Mouse (Mus musculus) lung, adult 2 months (tissue): ENCODE measurements around the gene 1700028J19Rik. TPM values are rescaled to one million over a fixed set of nuclear protein-coding genes. Genes with fewer than 3 reads are reported as not detected.

ENCODE experiments used
- DNase-seq: peaks from one replicate; pipeline ENCODE4 v3.0.0; 2022
- H3K4me1 ChIP-seq: fragments of 200-500 bp; 2 replicates; pipeline ENCODE4 v1.6.1; 2011; ENCODE audit warnings: low read length; ENCODE audit not compliant: control insufficient read depth, insufficient read depth
- H3K4me3 ChIP-seq: fragments of 200-500 bp; replicated peaks from 2 replicates; pipeline ENCODE3; 2011; ENCODE audit warnings: low read depth, mild to moderate bottlenecking, control low read depth, low read length; ENCODE audit errors: extremely low read depth
- CTCF ChIP-seq: fragments of 200-500 bp; IDR thresholded peaks from 2 replicates; pipeline ENCODE4 v1.5.1; 2011; ENCODE audit warnings: mild to moderate bottlenecking, low read length, control low read depth; ENCODE audit not compliant: insufficient read depth
- POLR2A ChIP-seq: fragments of 200-500 bp; IDR thresholded peaks from 2 replicates; pipeline ENCODE4 v1.6.1; 2011; ENCODE audit warnings: low read depth, mild to moderate bottlenecking, control low read depth, low read length, borderline replicate concordance; ENCODE audit errors: extremely low read depth
- WGBS: fragments of 180-500 bp; shearing (Covaris S2); methylation state at CpG from one replicate; pipeline ENCODE4 v1.1.7; 2018; 5-methylcytosine and 5-hydroxymethylcytosine counted together
- polyA plus RNA-seq: library from polyadenylated mRNA; depleted of rRNA; stranded (reverse); fragments of >200 nt; gene quantifications from 2 replicates; pipeline ENCODE4 v1.2.3, GENCODE M21; 2012; rRNA removed

The 1700028J19Rik gene
- 0.85 and 1.1 TPM in 2 replicates for polyA plus RNA-seq

- no peak for TF ChIP-seq CTCF
- TF ChIP-seq POLR2A = peak; percentile 97
- DNase-seq = peak; percentile 94
- H3K4me1 ChIP-seq = peaks cover 3% of the 10 kb centered on the region; the same call in 1 of the 2 replicates
- peak within 1 kb of the TSS; percentile 99 for H3K4me3 ChIP-seq
- WGBS = under 1% methylated on average over 62 of the region's 62 CpGs
These were observed at the start of gene 1700028J19Rik, which contains the start of gene 2410002F23Rik for GRCm38 (mm10) chr7:44246055-44246983. 1700028J19Rik (minus strand) TSS chr7:44246695. 2410002F23Rik (plus strand) TSS chr7:44246722.

- WGBS = 50% methylated on average over 4 of the region's 4 CpGs
- no peak for DNase-seq
- TF ChIP-seq CTCF (no peak), POLR2A (no peak)
- no peak overlapping the region for H3K4me3 ChIP-seq
- H3K4me1 ChIP-seq = no peaks in the 10 kb centered on the region
These were observed 44.9 kb upstream of the 1700028J19Rik start for GRCm38 (mm10) chr7:44291418-44291817.

GRCm38 (mm10) chr7:44290986-44291385 is 44.5 kb upstream of the 1700028J19Rik start:
- TF ChIP-seq POLR2A = no peak
- no peak for TF ChIP-seq CTCF
- Histone ChIP-seq H3K4me3 (no peak overlapping the region), H3K4me1 (no peaks in the 10 kb centered on the region)
- DNase-seq = no peak
- 68% methylated on average over 4 of the region's 4 CpGs for WGBS

GRCm38 (mm10) chr7:44287760-44288159 is 41.3 kb upstream of the 1700028J19Rik start:
- WGBS = 53% methylated on average over 7 of the region's 7 CpGs
- TF ChIP-seq POLR2A (no peak), CTCF (no peak)
- no peak overlapping the region for H3K4me3 ChIP-seq
- DNase-seq = no peak
- no peaks in the 10 kb centered on the region for H3K4me1 ChIP-seq

- no peak for DNase-seq
- WGBS = 71% methylated on average over 7 of the region's 7 CpGs
- Histone ChIP-seq H3K4me1 (no peaks in the 10 kb centered on the region), H3K4me3 (no peak overlapping the region)
- TF ChIP-seq CTCF = no peak
- no peak for TF ChIP-seq POLR2A
These were observed 35.1 kb upstream of the 1700028J19Rik start for GRCm38 (mm10) chr7:44281586-44281985.

- 43% methylated on average over 1 of the region's 1 CpGs for WGBS
- Histone ChIP-seq H3K4me1 (no peaks in the 10 kb centered on the region), H3K4me3 (no peak overlapping the region)
- TF ChIP-seq CTCF = no peak
- no peak for TF ChIP-seq POLR2A
- no peak for DNase-seq
These were observed 34.5 kb upstream of the 1700028J19Rik start for GRCm38 (mm10) chr7:44280959-44281358.

- WGBS = 50% methylated on average over 2 of the region's 2 CpGs
- Histone ChIP-seq H3K4me1 (no peaks in the 10 kb centered on the region), H3K4me3 (no peak overlapping the region)
- TF ChIP-seq CTCF (peak; percentile 56), POLR2A (no peak)
- DNase-seq = no peak
These were observed 30.7 kb upstream of the 1700028J19Rik start for GRCm38 (mm10) chr7:44277250-44277622.

- Histone ChIP-seq H3K4me3 (no peak overlapping the region), H3K4me1 (no peaks in the 10 kb centered on the region)
- no peak for DNase-seq
- TF ChIP-seq CTCF (no peak), POLR2A (no peak)
- WGBS = 64% methylated on average over 10 of the region's 10 CpGs
These were observed 30.2 kb upstream of the 1700028J19Rik start for GRCm38 (mm10) chr7:44276461-44277249.

- no peak for TF ChIP-seq POLR2A
- TF ChIP-seq CTCF = no peak
- no peak overlapping the region for H3K4me3 ChIP-seq
- no peak for DNase-seq
- 73% methylated on average over 3 of the region's 3 CpGs for WGBS
- H3K4me1 ChIP-seq = no peaks in the 10 kb centered on the region
These were observed 29.1 kb upstream of the 1700028J19Rik start for GRCm38 (mm10) chr7:44275546-44275945.
